19 mouse cellular contexts compared by ENCODE assay signal in the genomic region with DNA sequence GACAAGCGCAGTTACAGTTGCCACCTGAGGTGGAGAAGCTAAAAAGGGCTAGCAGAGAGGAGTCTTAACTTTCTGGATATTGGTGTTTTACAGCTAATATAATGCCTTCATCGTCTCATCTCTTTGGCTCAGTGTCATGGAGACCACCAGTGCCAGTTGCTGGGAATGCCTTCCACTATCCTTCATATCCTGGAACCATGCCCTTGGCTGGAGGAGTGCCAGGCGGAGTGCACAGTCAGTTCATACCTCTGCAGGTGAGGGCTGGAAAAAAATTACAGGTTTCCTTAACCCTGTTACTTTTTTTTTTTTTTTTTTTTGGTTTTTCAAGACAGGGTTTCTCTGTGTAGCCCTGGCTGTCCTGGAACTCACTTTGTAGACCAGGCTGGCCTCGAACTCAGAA.
A peak's percentile ranks its signal among the peaks of the same experiment; 100 is the strongest.
DNase-seq lines count a peak whose midpoint lies in the region; ATAC-seq and TF ChIP-seq lines count a peak whose summit lies in the region.
"Had no signal": no experiment of that assay in that cellular context is flagged by ENCODE, and none has a peak within 500 bp of the region (broad histone marks: within the 10 kb centered on the region; RNA-seq: fewer than 3 reads in every experiment).

No protein-coding gene starts in this region.

- H3K4me1 ChIP-seq in kidney, adult 2 months (ENCODE audit: control insufficient read depth, insufficient read depth, low read length): peaks cover 3% of the 10 kb centered on the region
- no peaks in the 10 kb centered on the region for H3K4me1 ChIP-seq in kidney, embryonic 15.5 days
- H3K4me1 ChIP-seq: embryonic facial prominence, embryonic 10.5 days; forebrain, embryonic 13.5 days; hindbrain, embryonic 15.5 days had no signal

- H3K4me2 ChIP-seq in kidney, embryonic 15.5 days: no peak overlapping the region
- H3K4me2 ChIP-seq: forebrain, embryonic 13.5 days; heart, embryonic 13.5 days; hindbrain, embryonic 15.5 days had no signal

- no peak for ATAC-seq in kidney, embryonic 15.5 days (replicated peaks; ENCODE audit: low FRiP score)
- ATAC-seq: activated CD4-positive, CD25-positive, alpha-beta regulatory T cell, adult 4 months; forebrain, embryonic 13.5 days; forebrain, postnatal 0 days; Patski had no signal

- H3K27ac ChIP-seq in kidney, adult 2 months (ENCODE audit: insufficient read depth, low read depth, low read length): no peak overlapping the region
- no peak overlapping the region for H3K27ac ChIP-seq in kidney, embryonic 15.5 days
- H3K27ac ChIP-seq: embryonic facial prominence, embryonic 10.5 days; forebrain, embryonic 13.5 days; heart, embryonic 13.5 days; hindbrain, embryonic 15.5 days had no signal

- H3K27me3 ChIP-seq in kidney, adult 2 months (replicated peaks; ENCODE audit: control insufficient read depth, insufficient read depth, low read length): no peaks in the 10 kb centered on the region
- H3K27me3 ChIP-seq in kidney, embryonic 15.5 days: no peaks in the 10 kb centered on the region
- H3K27me3 ChIP-seq: CH12.LX; forebrain, embryonic 13.5 days; heart, embryonic 13.5 days; hindbrain, embryonic 15.5 days; Patski had no signal

- TF ChIP-seq POLR2A in kidney, adult 2 months (IDR thresholded peaks at IDR 0.05; ENCODE audit: low read depth, low read length): no peak

- no peak overlapping the region for H3K4me3 ChIP-seq in kidney, adult 2 months (ENCODE audit: insufficient read depth, low read depth, low read length)
- H3K4me3 ChIP-seq in kidney, embryonic 15.5 days (replicated peaks): no peak overlapping the region
- H3K4me3 ChIP-seq: embryonic facial prominence, embryonic 10.5 days; forebrain, embryonic 13.5 days; heart, embryonic 13.5 days; hindbrain, embryonic 15.5 days had no signal

- no peak overlapping the region for H3K9ac ChIP-seq in kidney, embryonic 15.5 days
- H3K9ac ChIP-seq: forebrain, embryonic 13.5 days; forebrain, postnatal 0 days; heart, embryonic 13.5 days; hindbrain, embryonic 15.5 days had no signal

- WGBS in kidney, adult 2 months: 92% methylated on average over 4 of the region's 4 CpGs
- 94% methylated on average over 4 of the region's 4 CpGs for WGBS in kidney, embryonic 15.5 days

- no peaks in the 10 kb centered on the region for H3K9me3 ChIP-seq in kidney, embryonic 15.5 days (replicated peaks)
- H3K9me3 ChIP-seq: embryonic facial prominence, embryonic 10.5 days; forebrain, embryonic 13.5 days; hindbrain, embryonic 15.5 days had no signal

- TF ChIP-seq CTCF in kidney, adult 2 months (conservative IDR thresholded peaks at IDR 0.05; ENCODE audit: insufficient read depth, insufficient read length, low read depth, low read length): no peak

- peaks cover 11% of the 10 kb centered on the region for H3K36me3 ChIP-seq in kidney, adult 2 months (ENCODE audit: control insufficient read depth, insufficient read depth, low read length)
- H3K36me3 ChIP-seq in kidney, embryonic 15.5 days: peaks cover 90% of the 10 kb centered on the region

- peak; percentile 42 to 65 for DNase-seq in cerebellum, postnatal 14 days
- no peak for DNase-seq in cerebellum, adult 11-12 months
- DNase-seq in kidney, adult 2 months: peak; percentile 19
- peak; percentile 10 for DNase-seq in right cerebral cortex, postnatal 14 days
- DNase-seq in right cerebral cortex, postnatal 36 days (ENCODE audit: low spot score in 2 of 2): no peak
- DNase-seq: adrenal gland, postnatal 14 days; cerebellum, adult 8-10 months; forebrain, postnatal 0 days; gastrocnemius, postnatal 36 days; heart, adult 11 months; heart, postnatal 36 days had no signal

Comparison
In these comparisons a context has a peak if more than half of its experiments do, and no peak if none do; other contexts are left out.
1. DNase-seq: peak in cerebellum, postnatal 14 days (2 of 2), kidney, adult 2 months (single experiment) and right cerebral cortex, postnatal 14 days (single experiment); none in cerebellum, adult 11-12 months (single experiment) and right cerebral cortex, postnatal 36 days (0 of 2).